In genomic region chr15:45690026-45690425, GRCm38 (mm10) we compare ENCODE assay signal across 31 mouse cellular contexts.
"Had no signal": no experiment of that assay in that cellular context is flagged by ENCODE, and none has a peak within 500 bp of the region (broad histone marks: within the 10 kb centered on the region; RNA-seq: fewer than 3 reads in every experiment).

No protein-coding gene starts in this region.

- H3K27me3 ChIP-seq: limb, embryonic 12.5 days; limb, embryonic 13.5 days; limb, embryonic 15.5 days; liver, embryonic 12.5 days; liver, embryonic 13.5 days; liver, embryonic 15.5 days; lung, embryonic 15.5 days; megakaryocyte, embryonic 14.5 days; midbrain, embryonic 12.5 days; midbrain, embryonic 13.5 days; midbrain, embryonic 15.5 days had no signal

- H3K9ac ChIP-seq: limb, embryonic 12.5 days; limb, embryonic 13.5 days; limb, embryonic 15.5 days; liver, embryonic 12.5 days; liver, embryonic 13.5 days; liver, embryonic 14.5 days; liver, embryonic 15.5 days; liver, postnatal 0 days; lung, embryonic 14.5 days; lung, embryonic 15.5 days; midbrain, embryonic 12.5 days; midbrain, embryonic 13.5 days; midbrain, embryonic 15.5 days had no signal

- H3K9me3 ChIP-seq: limb, embryonic 10.5 days; liver, embryonic 13.5 days; liver, embryonic 15.5 days; lung, embryonic 15.5 days; midbrain, embryonic 15.5 days had no signal

- H3K4me1 ChIP-seq: limb, embryonic 10.5 days; limb, embryonic 12.5 days; limb, embryonic 13.5 days; limb, embryonic 15.5 days; liver, embryonic 12.5 days; liver, embryonic 13.5 days; liver, embryonic 15.5 days; lung, embryonic 15.5 days; megakaryocyte, embryonic 14.5 days; midbrain, embryonic 10.5 days; midbrain, embryonic 12.5 days; midbrain, embryonic 13.5 days; midbrain, embryonic 15.5 days had no signal

- H3K4me2 ChIP-seq: limb, embryonic 12.5 days; limb, embryonic 13.5 days; limb, embryonic 15.5 days; liver, embryonic 11.5 days; liver, embryonic 12.5 days; liver, embryonic 13.5 days; liver, embryonic 15.5 days; lung, embryonic 14.5 days; lung, embryonic 15.5 days; midbrain, embryonic 11.5 days; midbrain, embryonic 12.5 days; midbrain, embryonic 13.5 days; midbrain, embryonic 15.5 days had no signal

- H3K27ac ChIP-seq: limb, embryonic 10.5 days; limb, embryonic 12.5 days; limb, embryonic 13.5 days; limb, embryonic 15.5 days; liver, embryonic 12.5 days; liver, embryonic 13.5 days; liver, embryonic 14.5 days; liver, embryonic 15.5 days; lung, embryonic 15.5 days; macrophage; midbrain, embryonic 10.5 days; midbrain, embryonic 12.5 days; midbrain, embryonic 13.5 days; midbrain, embryonic 15.5 days had no signal

- ATAC-seq: liver, embryonic 12.5 days; liver, postnatal 0 days; lung, postnatal 0 days; midbrain, embryonic 13.5 days; midbrain, embryonic 15.5 days; midbrain, embryonic 16.5 days had no signal

- DNase-seq: left cerebral cortex, postnatal 4 days; liver; liver, embryonic 13.5 days; liver, postnatal 0 days; lung, adult 18-20 months; lung, adult 2 months; lung, embryonic 14.5 days; lung, postnatal 10 days; lung, postnatal 14 days; lung, postnatal 36 days; lung, postnatal 4 days; midbrain, embryonic 14.5 days had no signal

- H3K36me3 ChIP-seq: limb, embryonic 10.5 days; limb, embryonic 12.5 days; limb, embryonic 13.5 days; limb, embryonic 15.5 days; liver, embryonic 12.5 days; liver, embryonic 13.5 days; liver, embryonic 15.5 days; lung, embryonic 15.5 days; midbrain, embryonic 10.5 days; midbrain, embryonic 12.5 days; midbrain, embryonic 13.5 days; midbrain, embryonic 15.5 days had no signal

- H3K4me3 ChIP-seq: limb, embryonic 10.5 days; limb, embryonic 12.5 days; limb, embryonic 13.5 days; limb, embryonic 15.5 days; liver, embryonic 12.5 days; liver, embryonic 13.5 days; liver, embryonic 15.5 days; lung, embryonic 15.5 days; megakaryocyte, embryonic 14.5 days; midbrain, embryonic 10.5 days; midbrain, embryonic 12.5 days; midbrain, embryonic 13.5 days; midbrain, embryonic 15.5 days; myocyte had no signal
